Mouse (Mus musculus) naive thymus-derived CD4-positive, alpha-beta T cell, adult 2 months (primary cell): ENCODE data around the gene Skp1a.
A peak's percentile ranks its signal among the peaks of the same experiment; 100 is the strongest.

ENCODE experiments used
- DNase-seq: peaks from one replicate; pipeline ENCODE4 v3.0.0-alpha.2; 2011; ENCODE audit warnings: low read depth

Gene Skp1a

DNA sequence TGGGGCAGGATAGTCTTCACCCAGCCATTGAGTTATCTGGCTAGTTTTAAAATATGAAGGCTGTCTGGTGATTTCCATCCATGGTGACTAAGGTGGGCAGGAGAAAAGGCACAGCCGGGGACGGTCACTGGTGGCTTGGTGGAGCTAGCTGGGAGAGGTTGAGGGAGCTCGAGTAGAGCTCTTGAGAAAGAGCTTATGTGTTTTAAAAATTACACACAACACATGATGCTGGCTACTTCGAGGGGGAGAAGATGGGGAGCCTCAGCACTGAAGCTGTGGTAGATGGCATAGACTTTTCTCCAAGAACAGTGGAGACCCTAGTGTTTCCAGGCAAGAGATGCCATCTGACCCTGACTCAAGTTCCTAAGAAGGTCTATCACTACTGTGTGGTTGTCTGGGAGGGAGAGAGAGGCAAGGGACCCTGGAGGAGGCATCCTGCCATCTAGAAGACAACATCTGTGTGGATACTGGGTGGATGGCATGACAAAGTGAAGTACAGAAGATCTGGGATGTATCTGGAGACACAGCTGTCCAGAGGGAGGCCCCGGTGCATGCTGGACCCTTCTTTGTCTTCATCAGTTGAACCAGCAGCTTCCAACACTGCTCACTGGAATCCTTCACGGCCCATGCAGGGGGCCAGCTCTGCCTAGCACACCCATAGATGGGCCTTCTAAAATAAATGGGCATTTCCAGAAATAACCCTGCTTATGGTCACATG is 45.8 kb downstream of the Skp1a start:
- peak; percentile 59 for DNase-seq

DNA sequence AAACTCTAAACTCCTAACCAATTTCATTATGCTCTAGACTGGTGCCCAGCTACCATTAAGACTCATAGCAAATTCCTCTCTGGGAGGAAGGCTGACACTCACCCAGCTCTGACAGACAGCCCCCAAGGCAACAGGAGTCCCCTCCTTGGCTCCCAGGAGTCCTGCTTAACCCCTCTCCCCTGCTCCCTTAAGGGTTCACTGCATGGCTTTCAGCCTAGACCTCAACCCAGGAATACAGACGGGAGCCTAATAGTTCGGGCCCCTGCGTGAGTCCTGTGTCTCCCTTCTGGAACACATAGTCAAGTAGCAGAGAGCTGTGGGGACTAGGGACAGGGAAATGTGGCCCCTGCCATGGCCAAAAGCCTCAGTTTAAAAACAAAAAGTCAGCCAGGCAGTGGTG is 46.4 kb downstream of the Skp1a start:
- DNase-seq = no peak

DNA sequence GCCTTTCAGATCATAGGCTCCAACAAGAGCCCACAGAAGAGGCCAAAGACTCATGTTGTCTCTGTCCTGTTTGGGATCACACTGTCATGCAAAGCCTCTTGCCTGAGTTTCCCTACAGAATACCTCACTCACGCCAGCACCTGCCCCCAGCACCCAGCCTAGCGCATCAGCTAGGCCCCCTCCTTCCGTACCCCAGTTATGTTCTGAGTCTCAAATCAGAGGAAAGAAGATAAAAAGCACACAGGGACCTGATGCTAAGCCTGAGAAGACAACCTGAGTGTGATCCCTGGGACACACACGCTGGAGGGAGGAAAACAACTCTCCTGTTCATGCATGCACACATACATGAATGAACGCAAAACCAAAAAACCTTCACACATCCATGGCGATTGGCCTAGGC is 47.2 kb downstream of the Skp1a start:
- peak; percentile 64 for DNase-seq

DNA sequence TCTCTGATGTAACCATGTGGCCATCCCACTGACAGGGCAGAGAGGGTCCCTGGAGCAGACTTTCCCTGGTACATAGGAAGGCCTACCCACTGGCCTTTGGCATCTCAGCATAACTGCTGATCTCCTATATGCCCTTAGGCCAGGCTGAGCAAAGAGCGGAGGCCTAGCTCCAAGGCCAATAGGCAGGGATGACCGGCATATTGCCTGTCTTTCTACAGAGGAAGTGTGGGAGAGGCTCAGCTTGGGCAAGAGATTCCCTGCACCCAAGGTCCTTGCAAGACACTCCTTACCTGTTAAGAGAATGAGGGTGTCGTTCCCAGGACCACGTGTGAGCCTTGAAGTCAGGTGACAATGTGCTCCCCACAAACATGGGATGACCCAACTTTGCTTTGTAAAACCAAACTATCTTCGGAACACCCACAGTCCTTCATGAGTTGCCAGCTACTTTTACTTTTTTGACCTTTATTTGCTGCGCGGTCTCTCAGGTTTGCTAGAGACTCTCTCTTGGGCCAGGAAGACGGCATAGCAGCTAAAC is 47.9 kb downstream of the Skp1a start:
- peak; percentile 76 for DNase-seq

DNA sequence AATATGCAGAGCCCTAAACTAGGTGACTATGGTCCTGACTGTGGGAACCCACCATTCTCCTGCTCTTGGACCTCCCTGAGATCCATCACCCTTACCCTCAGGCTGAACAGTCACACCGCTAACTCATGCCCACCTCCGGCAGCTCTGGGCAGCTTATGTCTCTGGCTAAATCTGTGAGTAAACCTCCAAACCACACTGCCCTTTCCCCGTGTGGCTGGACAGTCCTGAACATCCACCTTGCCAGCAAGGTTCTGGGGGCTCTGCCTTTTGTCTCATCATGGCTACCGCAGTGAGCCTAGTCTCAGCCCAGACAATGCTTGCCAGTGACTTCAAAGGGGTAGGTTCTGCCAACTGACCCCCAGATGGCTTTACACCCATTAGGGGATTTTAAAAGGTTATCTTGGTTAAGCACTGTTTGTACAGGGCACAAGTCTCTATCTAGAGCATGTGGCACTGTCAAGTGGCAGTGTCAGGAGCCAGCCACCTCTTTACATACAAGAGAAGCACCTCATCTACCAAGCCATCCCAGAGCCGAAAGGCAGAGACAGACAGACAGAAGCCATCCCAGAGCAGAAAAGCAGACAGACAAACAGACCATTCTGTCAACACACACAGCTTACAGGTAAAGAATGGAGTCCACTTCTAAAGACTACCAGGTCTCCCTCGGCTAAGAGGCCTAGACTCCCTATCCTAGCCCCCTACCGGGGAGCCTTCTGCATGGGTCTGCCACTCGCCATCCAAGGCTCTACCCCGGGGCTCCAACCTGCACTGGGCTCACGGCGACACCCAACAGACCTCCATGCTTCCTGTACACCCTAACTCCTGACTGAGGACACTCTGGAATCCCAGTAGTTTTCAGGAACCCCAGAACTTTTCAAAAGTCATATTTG is 49.0 kb downstream of the Skp1a start:
- peak; percentile 71 for DNase-seq

DNA sequence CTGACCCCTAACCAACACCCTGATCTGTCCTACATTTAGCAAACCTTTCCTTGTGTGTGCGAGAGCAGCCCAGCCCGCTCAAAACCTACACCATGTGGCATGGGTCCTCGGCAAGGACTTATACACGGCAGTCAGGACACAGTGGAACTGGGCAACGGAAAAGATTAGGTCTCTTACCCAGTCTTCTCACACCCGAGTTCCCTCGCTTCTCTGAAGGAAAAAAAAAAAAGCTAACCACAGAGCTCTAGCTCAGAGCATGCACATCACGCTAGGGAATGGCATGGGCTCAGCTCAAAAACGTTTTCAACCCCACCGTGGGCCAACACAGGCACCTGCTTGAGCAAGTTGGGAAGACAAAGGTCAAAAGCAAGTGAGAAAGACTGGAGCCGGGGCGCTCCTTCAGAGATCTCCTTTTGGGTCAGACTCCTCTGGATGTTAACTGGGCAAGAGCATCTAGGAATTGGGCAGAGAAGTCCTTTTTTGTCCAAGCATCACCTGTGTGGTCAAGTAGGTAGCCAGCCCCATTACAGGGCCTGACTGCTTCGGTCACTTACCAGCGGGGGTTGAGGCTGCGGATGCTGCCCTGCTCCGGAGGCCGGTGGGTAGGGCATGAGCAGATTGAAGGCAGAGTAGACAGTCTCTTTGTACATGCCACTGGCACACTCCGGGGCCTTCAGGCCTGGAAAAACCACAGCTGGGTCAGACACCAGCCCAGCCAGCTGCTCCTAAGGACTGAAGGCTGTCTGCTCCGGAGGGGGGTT is 50.0 kb downstream of the Skp1a start:
- peak; percentile 69 for DNase-seq

GRCm38 (mm10) chr11:52282420-52282773 is 50.6 kb downstream of the Skp1a start:
- peak; percentile 77 for DNase-seq

- DNase-seq = no peak
These were observed 51.2 kb downstream of the Skp1a start, which contains the start of gene Tcf7 for GRCm38 (mm10) chr11:52282774-52283595. Gene Tcf7, minus strand, starts transcription at chr11:52283014.

DNA sequence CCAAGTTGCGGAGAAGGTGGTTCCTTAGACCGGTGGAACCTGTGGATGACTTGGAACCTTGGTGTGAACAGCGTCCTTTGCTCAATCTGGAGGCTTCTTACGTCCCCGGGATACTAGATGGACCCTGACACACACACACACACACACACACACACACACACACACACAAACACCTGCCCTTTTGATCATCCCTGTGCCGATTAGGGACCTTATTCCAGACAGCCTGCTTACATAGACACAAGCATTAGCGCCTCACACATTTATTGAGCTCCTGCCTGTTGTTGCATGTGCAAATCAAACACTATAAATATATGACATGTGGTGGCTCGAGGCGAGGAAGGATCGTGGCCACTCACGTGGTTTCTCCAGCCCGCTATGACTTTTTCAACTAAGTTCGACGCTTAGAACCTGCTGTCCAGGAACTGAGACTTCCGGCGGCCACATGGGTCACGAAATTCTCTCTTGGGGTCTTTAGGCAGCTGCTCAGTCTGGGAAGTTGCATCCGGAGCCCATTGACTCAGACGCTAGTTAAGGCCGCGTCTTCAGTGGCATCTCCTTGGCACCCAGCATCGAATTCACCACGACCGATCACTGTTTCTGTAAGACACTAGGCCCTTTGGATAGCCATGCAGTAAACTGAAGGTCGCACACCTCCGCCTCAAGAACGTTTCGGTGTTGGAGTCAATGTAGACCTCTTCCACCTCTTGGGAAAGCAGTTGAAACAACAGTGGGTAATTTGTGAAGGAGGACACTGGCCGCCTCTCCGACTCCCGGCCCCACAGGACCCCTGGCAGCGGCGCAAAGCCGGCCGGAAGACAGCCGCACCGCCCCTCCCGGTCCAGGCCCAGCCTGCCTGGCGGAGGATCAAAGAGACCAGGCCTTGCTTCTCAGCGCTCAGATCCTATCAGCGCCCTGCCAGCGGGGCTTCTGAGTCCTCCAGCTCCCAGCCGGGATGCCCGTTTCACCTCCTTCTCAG is 52.1 kb downstream of the Skp1a start:
- peak; percentile 80 for DNase-seq

- no peak for DNase-seq
These were observed 54.6 kb downstream of the Skp1a start for GRCm38 (mm10) chr11:52286301-52286957.

- no peak for DNase-seq
These were observed 55.1 kb downstream of the Skp1a start for GRCm38 (mm10) chr11:52286958-52287305.

DNA sequence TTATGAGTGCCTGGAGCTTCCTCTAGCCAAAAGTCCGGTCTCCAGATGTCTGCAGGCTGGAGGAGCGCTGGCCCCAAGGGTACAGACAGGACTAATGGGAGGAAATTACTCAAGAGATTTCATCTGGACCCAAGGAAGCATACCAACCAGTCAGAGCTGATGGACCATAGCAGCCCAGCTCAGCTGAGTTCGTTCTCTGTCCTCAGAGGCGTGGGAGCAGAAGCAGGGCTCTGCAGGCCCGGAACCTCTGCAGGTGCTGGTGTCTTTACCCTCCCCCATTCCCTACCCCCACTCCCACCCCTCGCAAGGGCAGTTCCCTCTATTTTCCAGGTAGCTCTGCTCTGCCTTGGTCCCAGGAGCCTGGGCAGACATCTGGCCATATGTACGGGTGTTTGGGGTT is 60.6 kb downstream of the Skp1a start:
- no peak for DNase-seq

GRCm38 (mm10) chr11:52292894-52293293 is 61.1 kb downstream of the Skp1a start:
- DNase-seq = no peak

GRCm38 (mm10) chr11:52294103-52294502 is 62.3 kb downstream of the Skp1a start:
- peak; percentile 68 for DNase-seq
